Mouse (Mus musculus) urinary bladder, postnatal 10 days (tissue): ENCODE data around the gene Zfp688.
A peak's percentile ranks its signal among the peaks of the same experiment; 100 is the strongest.
"Not testable (repeated sequence)": the region's sequence is repeated elsewhere in the genome, so short reads cannot be mapped to it uniquely, and the experiment has no call there.

Source experiments
- DNase-seq: peaks from one replicate; pipeline ENCODE4 v3.0.0; 2022; ENCODE audit warnings: low spot score

Zfp688 gene

DNA sequence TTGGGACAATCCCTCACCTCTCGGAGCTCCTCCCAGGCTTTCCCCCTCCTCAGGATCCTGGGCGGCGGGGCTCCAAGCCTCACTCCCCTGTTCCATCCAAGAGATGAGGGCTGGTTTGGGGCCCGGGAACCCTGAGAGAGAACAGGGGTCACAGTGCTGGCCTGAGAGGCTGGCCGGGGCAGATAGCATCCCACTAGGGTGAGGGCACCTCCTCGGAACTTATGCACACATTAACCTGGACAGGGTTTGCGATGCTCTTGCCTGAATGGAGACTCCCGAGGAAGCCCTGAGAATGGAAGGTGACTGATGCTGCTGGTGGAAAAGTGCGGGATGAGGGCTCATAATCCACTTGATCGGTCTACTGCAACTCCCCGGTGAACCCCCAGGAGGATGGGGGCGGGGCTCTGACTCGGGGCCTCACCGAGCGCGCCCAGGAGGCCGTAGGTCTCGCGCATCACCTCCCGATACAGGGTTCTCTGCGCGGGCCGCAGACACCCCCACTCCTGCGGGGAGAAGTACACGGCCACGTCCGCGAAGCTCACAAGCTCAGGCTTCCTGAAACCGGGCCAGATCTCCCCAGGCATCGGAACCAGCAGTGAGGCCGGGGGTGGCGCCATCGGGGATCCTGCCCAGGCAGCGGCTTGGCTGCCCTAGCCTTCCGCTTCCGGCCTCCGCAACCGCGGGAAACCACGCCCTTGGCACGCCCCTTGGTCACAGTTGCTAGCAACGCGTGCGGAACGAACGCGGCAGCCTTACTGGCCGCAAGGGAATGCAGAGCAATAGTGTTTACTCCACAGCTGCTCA is at the start of gene Zfp688:
TSS of gene Zfp688 (minus strand) at position 681 of the 804 bp plus-strand sequence.
- DNase-seq = peak; percentile 83

GRCm38 (mm10) chr7:127471646-127472010 is 49.8 kb upstream of the Zfp688 start:
- no peak for DNase-seq

GRCm38 (mm10) chr7:127470743-127471645 is 49.1 kb upstream of the Zfp688 start:
- peak; percentile 42 for DNase-seq

- DNase-seq = no peak
Measured at GRCm38 (mm10) chr7:127470011-127470715, 48.3 kb upstream of the Zfp688 start.

DNA sequence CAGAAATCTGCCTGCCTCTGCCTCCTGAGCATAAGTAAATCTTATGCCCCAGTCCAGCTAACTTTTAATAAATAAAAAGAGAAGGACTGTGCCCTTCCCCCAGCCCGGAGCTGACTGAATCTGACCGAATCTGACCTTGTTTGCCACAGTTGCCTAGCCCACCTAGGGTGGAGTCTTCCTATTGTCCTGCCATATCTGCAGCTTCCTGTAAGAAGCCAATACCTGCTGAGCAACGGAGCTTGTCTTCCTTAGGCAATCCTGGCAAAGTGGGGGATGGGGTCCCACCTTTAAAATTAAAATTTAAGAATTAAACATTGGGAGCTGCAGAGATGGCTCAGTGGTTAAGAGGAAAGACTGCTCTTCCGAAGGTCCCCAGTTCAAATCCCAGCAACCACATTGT is 44.7 kb upstream of the Zfp688 start:
- DNase-seq = no peak

GRCm38 (mm10) chr7:127465670-127466069 is 43.8 kb upstream of the Zfp688 start:
- not testable (repeated sequence) for DNase-seq

- no peak for DNase-seq
Measured at GRCm38 (mm10) chr7:127465191-127465590, 43.3 kb upstream of the Zfp688 start.

DNA sequence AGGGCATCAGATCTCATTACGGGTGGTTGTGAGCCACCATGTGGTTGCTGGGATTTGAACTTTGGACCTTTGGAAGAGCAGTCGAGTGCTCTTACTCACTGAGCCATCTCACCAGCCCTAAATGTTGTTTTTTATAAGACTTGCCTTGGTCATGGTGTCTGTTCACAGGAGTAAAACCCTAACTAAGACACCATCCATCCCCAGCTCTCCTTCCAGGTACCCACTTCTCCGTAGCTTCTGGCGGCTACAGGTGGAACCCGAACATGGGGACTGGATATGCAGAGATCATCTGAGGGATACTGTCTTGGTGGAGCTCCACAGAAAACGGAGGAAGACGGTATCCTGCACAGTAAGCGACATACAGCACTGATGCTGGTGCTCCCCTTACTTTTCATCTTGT is 37.4 kb upstream of the Zfp688 start, which contains the start of gene Prr14:
TSS of gene Prr14 (plus strand) at position 301 of the 400 bp plus-strand sequence.
- not testable (repeated sequence) for DNase-seq

DNA sequence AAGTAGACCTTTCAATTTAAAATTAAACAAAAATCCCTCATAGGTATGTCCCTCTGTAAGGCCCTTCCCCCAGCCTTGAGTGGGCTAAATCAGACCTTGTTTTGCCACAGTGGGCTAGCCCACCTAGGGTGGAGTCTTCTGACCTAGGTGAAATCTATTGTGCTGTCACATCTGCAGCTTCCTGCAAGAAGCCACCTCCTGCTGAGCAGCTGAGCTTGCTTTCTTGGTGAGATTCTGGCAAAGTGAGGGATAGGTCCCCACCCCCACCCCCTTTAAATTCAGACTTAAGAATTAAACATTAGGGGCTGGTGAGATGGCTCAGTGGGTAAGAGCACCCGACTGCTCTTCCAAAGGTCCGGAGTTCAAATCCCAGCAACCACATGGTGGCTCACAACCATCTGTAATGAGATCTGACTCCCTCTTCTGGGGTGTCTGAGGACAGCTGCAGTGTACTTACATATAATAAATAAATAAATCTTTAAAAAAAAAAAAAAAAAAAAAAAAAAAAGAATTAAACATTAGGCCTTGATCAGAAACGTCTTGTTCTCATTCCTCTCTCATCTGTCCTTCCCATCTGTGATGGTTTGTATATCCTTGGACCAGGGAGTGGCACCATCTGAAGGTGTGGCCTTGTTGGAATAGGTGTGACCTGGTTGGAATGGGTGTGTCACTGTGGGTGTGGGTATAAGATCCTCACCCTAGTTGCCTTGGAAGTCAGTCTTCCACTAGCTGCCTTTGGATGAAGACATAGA is 36.7 kb upstream of the Zfp688 start:
- not testable (repeated sequence) for DNase-seq

DNA sequence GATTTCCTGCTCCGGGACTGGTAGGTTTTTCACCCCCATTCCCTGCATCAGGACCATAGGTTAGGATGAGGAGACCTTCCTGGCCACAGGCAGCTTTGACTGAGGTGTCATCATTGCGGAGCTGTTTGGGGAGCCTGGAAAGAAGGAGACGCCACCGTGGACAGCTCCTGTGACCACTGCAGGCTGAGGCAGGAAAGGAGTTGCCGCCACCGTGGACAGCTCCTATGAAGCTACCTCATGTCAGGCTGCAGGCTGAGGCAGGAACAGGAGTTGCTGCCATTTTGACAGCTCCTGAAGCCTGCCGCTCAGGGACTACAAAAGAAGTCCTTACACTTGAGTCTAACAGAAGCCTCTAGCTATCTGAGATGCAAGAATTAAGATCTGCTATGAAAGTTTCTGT is 33.0 kb upstream of the Zfp688 start:
- DNase-seq = no peak

- no peak for DNase-seq
Measured at GRCm38 (mm10) chr7:127453056-127453455, 31.2 kb upstream of the Zfp688 start.

GRCm38 (mm10) chr7:127449966-127450365 is 28.1 kb upstream of the Zfp688 start:
- DNase-seq = no peak

GRCm38 (mm10) chr7:127448521-127449300 is 26.8 kb upstream of the Zfp688 start, which contains the start of gene Zfp689:
Gene Zfp689, minus strand, starts transcription at chr7:127449158.
- DNase-seq = peak; percentile 59

- DNase-seq = no peak
Measured at GRCm38 (mm10) chr7:127443976-127444375, 22.1 kb upstream of the Zfp688 start.

- DNase-seq = no peak
Measured at GRCm38 (mm10) chr7:127437724-127438123, 15.9 kb upstream of the Zfp688 start.

DNA sequence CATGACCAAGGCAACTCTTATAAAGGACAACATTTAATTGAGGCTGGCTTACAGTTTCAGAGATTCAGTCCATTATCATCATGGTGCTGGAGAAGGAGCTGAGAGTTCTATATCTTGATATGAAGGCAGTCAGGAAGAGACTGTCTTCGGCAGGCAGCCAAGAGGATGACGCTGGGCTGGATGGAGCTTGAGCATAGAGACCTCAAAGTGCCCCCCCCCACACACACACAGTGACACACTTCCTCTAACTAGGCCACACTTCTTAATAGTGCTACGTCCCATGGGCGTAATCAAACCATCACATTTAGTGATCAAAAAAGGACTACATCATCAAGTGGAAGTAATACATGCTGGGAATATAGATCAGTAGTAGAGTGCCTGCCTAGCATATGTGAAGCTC is 13.3 kb upstream of the Zfp688 start:
- DNase-seq = no peak

- no peak for DNase-seq
Measured at GRCm38 (mm10) chr7:127426354-127426753, 4.5 kb upstream of the Zfp688 start.

- DNase-seq = no peak
Measured at GRCm38 (mm10) chr7:127425911-127426310, 4.0 kb upstream of the Zfp688 start.

- DNase-seq = no peak
Measured at GRCm38 (mm10) chr7:127425291-127425690, 3.4 kb upstream of the Zfp688 start.

GRCm38 (mm10) chr7:127422247-127422646 is 379 bp upstream of the Zfp688 start:
- no peak for DNase-seq

GRCm38 (mm10) chr7:127411418-127411817 is 10.4 kb downstream of the Zfp688 start:
- no peak for DNase-seq
